ENCODE assay signal across 22 mouse cellular contexts in the genomic region with DNA sequence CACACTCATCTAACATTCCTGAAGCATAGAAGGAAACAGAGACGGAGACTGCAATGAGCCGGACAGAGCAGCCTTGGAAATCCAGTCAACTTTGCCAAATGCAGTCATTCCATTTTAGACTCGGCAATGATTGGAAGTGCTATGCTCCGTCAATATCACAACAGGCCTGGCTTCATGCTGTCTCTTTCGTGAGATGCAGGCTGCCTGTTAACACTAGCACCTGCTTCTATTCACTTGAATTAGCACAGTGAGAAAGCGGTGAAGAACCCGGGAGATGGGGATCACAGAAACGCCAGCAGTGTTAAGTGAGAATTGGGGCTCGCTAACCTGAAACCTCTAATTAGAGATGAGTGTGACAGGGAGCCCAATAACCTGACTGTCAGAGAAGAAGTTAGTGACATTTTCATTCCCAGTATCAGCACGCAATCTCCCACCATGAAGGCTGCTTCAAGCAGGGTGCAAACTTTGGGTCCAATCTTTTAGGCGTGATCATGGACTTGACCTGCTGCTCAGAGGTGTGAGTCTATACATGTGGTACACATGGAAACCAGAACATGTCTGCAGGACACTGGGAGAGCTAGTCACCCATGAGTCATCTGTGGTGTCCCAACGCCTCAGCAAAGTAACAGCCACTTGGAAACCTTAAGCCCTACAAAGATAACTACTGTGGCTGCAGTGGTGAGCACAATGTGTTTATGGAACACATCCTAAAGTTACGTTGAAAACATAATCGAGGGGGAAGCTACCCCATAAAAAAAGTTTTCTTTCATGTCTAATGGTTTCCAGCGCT.
DNase-seq lines count a peak whose midpoint lies in the region; ATAC-seq and TF ChIP-seq lines count a peak whose summit lies in the region.
"Had no signal": no experiment of that assay in that cellular context is flagged by ENCODE, and none has a peak within 500 bp of the region (broad histone marks: within the 10 kb centered on the region; RNA-seq: fewer than 3 reads in every experiment).

No protein-coding gene starts in this region.

- ATAC-seq in hindbrain, embryonic 12.5 days (ENCODE audit: low FRiP score), result peak; percentile 15; the same call in 1 of the 2 replicates
- ATAC-seq in hindbrain, embryonic 14.5 days (ENCODE audit: low FRiP score), result no peak
- ATAC-seq in Patski, result peak; percentile 28
- ATAC-seq in forebrain, postnatal 0 days, result peak; percentile 74
- ATAC-seq: inflammation-experienced regulatory T-cells, adult 6 months; liver, postnatal 0 days had no signal

- no peak overlapping the region for H3K9ac ChIP-seq in hindbrain, embryonic 12.5 days
- no peak overlapping the region for H3K9ac ChIP-seq in hindbrain, embryonic 14.5 days
- H3K9ac ChIP-seq in forebrain, postnatal 0 days, result no peak overlapping the region
- H3K9ac ChIP-seq: embryonic facial prominence, embryonic 13.5 days; liver, postnatal 0 days; neural tube, embryonic 13.5 days had no signal

- no peak for TF ChIP-seq CTCF in Patski (IDR thresholded peaks at IDR 0.05)
- no peak for TF ChIP-seq CTCF in forebrain, postnatal 0 days (IDR thresholded peaks at IDR 0.05; ENCODE audit: low read depth)

- H3K4me1 ChIP-seq in hindbrain, embryonic 12.5 days, result peaks cover 35% of the 10 kb centered on the region
- peaks cover 27% of the 10 kb centered on the region for H3K4me1 ChIP-seq in hindbrain, embryonic 14.5 days (replicated peaks; ENCODE audit: control insufficient read depth, insufficient read depth, low read length)
- H3K4me1 ChIP-seq in forebrain, postnatal 0 days (ENCODE audit: insufficient read depth), result peaks cover 21% of the 10 kb centered on the region

- POLR2A ChIA-PET in Patski (lab: Charles Lee), result no interaction called here

- WGBS in hindbrain, embryonic 12.5 days, result 73% methylated on average over 15 of the region's 15 CpGs
- WGBS in hindbrain, embryonic 14.5 days, result 71% methylated on average over 15 of the region's 15 CpGs
- WGBS in forebrain, postnatal 0 days, result 57% methylated on average over 15 of the region's 15 CpGs

- H3K36me3 ChIP-seq in hindbrain, embryonic 12.5 days, result no peaks in the 10 kb centered on the region
- no peaks in the 10 kb centered on the region for H3K36me3 ChIP-seq in hindbrain, embryonic 14.5 days (replicated peaks; ENCODE audit: control insufficient read depth, insufficient read depth)
- H3K36me3 ChIP-seq in forebrain, postnatal 0 days (ENCODE audit: insufficient read depth), result no peaks in the 10 kb centered on the region
- H3K36me3 ChIP-seq: embryonic facial prominence, embryonic 13.5 days; limb, embryonic 10.5 days; neural tube, embryonic 13.5 days had no signal

- CTCF ChIA-PET in Patski (lab: Charles Lee), result interaction anchor here (0.8 kb wide), 1 partner anchor 15 kb away, joined by 3 read pairs; no protein-coding TSS in a partner anchor

- in situ Hi-C loops in Patski (cut with MboI; ENCODE audit: low pct_unique_long_range_greater_than_20kb), result no loop called here

- no peak for DNase-seq in hindbrain, embryonic 14.5 days (ENCODE audit: low spot score)
- peak; percentile 17 for DNase-seq in 3T3-L1 (ENCODE audit: low read depth, low spot score)
- no peak for DNase-seq in Patski (ENCODE audit: low read depth, low spot score)
- DNase-seq in forebrain, postnatal 0 days, result peak; percentile 31
- no peak for DNase-seq in kidney, adult 9 months
- no peak for DNase-seq in layer of hippocampus, postnatal 10 days (ENCODE audit: low spot score in 2 of 2)
- DNase-seq: adrenal gland, postnatal 14 days; cerebellum, adult 11 months; cerebellum, postnatal 10 days; heart, postnatal 14 days; kidney, adult 2 months; kidney, postnatal 14 days; liver, postnatal 0 days; lung, postnatal 14 days; thymus, adult 18-20 months had no signal

- H3K4me2 ChIP-seq in hindbrain, embryonic 12.5 days (replicated peaks), result no peak overlapping the region
- H3K4me2 ChIP-seq in hindbrain, embryonic 14.5 days (replicated peaks), result no peak overlapping the region
- H3K4me2 ChIP-seq in forebrain, postnatal 0 days (ENCODE audit: low read depth), result no peak overlapping the region
- H3K4me2 ChIP-seq: embryonic facial prominence, embryonic 13.5 days; heart, embryonic 11.5 days; neural tube, embryonic 13.5 days had no signal

- no peaks in the 10 kb centered on the region for H3K9me3 ChIP-seq in hindbrain, embryonic 12.5 days (replicated peaks)
- no peaks in the 10 kb centered on the region for H3K9me3 ChIP-seq in hindbrain, embryonic 14.5 days (ENCODE audit: control insufficient read depth, low read length)
- no peaks in the 10 kb centered on the region for H3K9me3 ChIP-seq in forebrain, postnatal 0 days (ENCODE audit: low read length)
- H3K9me3 ChIP-seq: embryonic facial prominence, embryonic 13.5 days; limb, embryonic 10.5 days; neural tube, embryonic 13.5 days had no signal

- no peak overlapping the region for H3K4me3 ChIP-seq in hindbrain, embryonic 12.5 days
- H3K4me3 ChIP-seq in hindbrain, embryonic 14.5 days (replicated peaks; ENCODE audit: low read length), result no peak overlapping the region
- no peak overlapping the region for H3K4me3 ChIP-seq in forebrain, postnatal 0 days (ENCODE audit: low read depth, low read length)
- H3K4me3 ChIP-seq: embryonic facial prominence, embryonic 13.5 days; layer of hippocampus, adult 2 months; limb, embryonic 10.5 days; neural tube, embryonic 13.5 days had no signal

- H3K27ac ChIP-seq in hindbrain, embryonic 12.5 days, result no peak overlapping the region
- no peak overlapping the region for H3K27ac ChIP-seq in hindbrain, embryonic 14.5 days
- H3K27ac ChIP-seq in forebrain, postnatal 0 days (ENCODE audit: low read depth, low read length), result no peak overlapping the region
- H3K27ac ChIP-seq: embryonic facial prominence, embryonic 13.5 days; layer of hippocampus, adult 2 months; limb, embryonic 10.5 days; neural tube, embryonic 13.5 days had no signal

- H3K27me3 ChIP-seq in hindbrain, embryonic 12.5 days, result no peaks in the 10 kb centered on the region
- no peaks in the 10 kb centered on the region for H3K27me3 ChIP-seq in hindbrain, embryonic 14.5 days (ENCODE audit: control insufficient read depth, insufficient read depth, low read length)
- H3K27me3 ChIP-seq in Patski, result no peaks in the 10 kb centered on the region
- H3K27me3 ChIP-seq in forebrain, postnatal 0 days (ENCODE audit: insufficient read depth, low read length), result no peaks in the 10 kb centered on the region
- H3K27me3 ChIP-seq: embryonic facial prominence, embryonic 13.5 days; neural tube, embryonic 13.5 days had no signal

Comparison
In these comparisons a context has a peak if more than half of its experiments do, and no peak if none do; other contexts are left out.
1. DNase-seq: peak in 3T3-L1 (single experiment) and forebrain, postnatal 0 days (single experiment); none in hindbrain, embryonic 14.5 days (single experiment), Patski (single experiment), kidney, adult 9 months (single experiment) and layer of hippocampus, postnatal 10 days (0 of 2).